In the genomic region with DNA sequence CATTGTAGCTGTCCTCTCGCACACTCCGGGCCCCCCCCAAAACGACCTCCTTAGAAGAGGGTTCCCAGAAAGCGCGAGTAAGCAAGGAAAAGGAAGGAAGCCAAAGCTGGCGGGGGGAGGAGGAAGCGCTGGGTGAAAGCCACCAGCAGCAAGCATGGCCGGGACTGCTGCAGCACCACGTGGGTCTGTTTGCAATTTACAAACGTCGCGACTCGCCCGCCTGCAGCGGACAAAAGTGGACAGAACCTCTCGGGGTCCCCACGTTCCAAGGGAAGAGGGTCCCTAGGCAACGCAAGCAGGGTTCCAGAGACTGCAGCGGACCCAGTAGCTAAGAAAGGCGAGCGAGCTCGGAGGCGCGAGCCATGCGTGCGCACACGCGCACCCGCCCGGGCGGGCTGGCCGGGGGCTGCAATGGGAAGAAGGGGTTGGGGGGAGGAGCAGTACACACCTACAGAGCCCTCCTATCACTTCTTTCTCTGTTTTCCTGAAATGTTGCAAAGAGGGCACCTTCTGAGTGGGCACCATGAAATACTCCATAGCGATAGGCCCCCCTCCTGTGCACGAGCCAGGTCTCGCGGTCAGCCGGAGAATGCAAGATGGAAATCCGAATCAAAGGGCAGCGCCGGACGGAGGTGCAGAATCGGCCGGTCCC, we compare ENCODE assay signal across 7 mouse cellular contexts. TPM values are rescaled to one million over a fixed set of nuclear protein-coding genes. Genes with fewer than 3 reads are reported as not detected.
DNase-seq lines count a peak whose midpoint lies in the region; ATAC-seq and TF ChIP-seq lines count a peak whose summit lies in the region.

No protein-coding gene starts in this region.

- peak overlapping the region; percentile 85 for H3K9ac ChIP-seq in intestine, embryonic 16.5 days (ENCODE audit: low read depth, low read length)
- H3K9ac ChIP-seq in limb, embryonic 12.5 days (replicated peaks), result peak overlapping the region; percentile 84
- H3K9ac ChIP-seq in midbrain, embryonic 14.5 days (replicated peaks; ENCODE audit: low read length), result peak overlapping the region; percentile 68

- H3K4me1 ChIP-seq in intestine, embryonic 16.5 days (ENCODE audit: control insufficient read depth, insufficient read depth, low read length), result peaks cover 24% of the 10 kb centered on the region
- peaks cover 34% of the 10 kb centered on the region for H3K4me1 ChIP-seq in limb, embryonic 12.5 days (replicated peaks)
- H3K4me1 ChIP-seq in midbrain, embryonic 14.5 days (ENCODE audit: control insufficient read depth, insufficient read depth, low read length), result peaks cover 9% of the 10 kb centered on the region
- no peaks in the 10 kb centered on the region; the same call in 1 of the 2 replicates for H3K4me1 ChIP-seq in spleen, adult 2 months (ENCODE audit: control insufficient read depth, insufficient read depth, insufficient read length)

- H3K9me3 ChIP-seq in intestine, embryonic 16.5 days (ENCODE audit: control insufficient read depth, low read length), result no peaks in the 10 kb centered on the region
- H3K9me3 ChIP-seq in limb, embryonic 12.5 days, result no peaks in the 10 kb centered on the region
- H3K9me3 ChIP-seq in midbrain, embryonic 14.5 days (ENCODE audit: control insufficient read depth, low read length), result no peaks in the 10 kb centered on the region

- H3K27me3 ChIP-seq in intestine, embryonic 16.5 days (replicated peaks; ENCODE audit: control insufficient read depth, insufficient read depth, low read length), result no peaks in the 10 kb centered on the region
- no peaks in the 10 kb centered on the region for H3K27me3 ChIP-seq in limb, embryonic 12.5 days
- H3K27me3 ChIP-seq in midbrain, embryonic 14.5 days (ENCODE audit: control insufficient read depth, insufficient read depth, low read length), result no peaks in the 10 kb centered on the region
- H3K27me3 ChIP-seq in spleen, adult 2 months (ENCODE audit: control insufficient read depth, insufficient read depth, low read length), result no peaks in the 10 kb centered on the region

- ATAC-seq in intestine, embryonic 16.5 days, result peak; percentile 30
- ATAC-seq in limb, embryonic 12.5 days (ENCODE audit: insufficient number of reproducible peaks, insufficient read depth, low FRiP score, low TSS enrichment, low read depth), result peak; percentile 17
- peak; percentile 49 for ATAC-seq in midbrain, embryonic 14.5 days (ENCODE audit: low FRiP score, low TSS enrichment)

- no peak for TF ChIP-seq POLR2A in spleen, adult 2 months (IDR thresholded peaks at IDR 0.05; ENCODE audit: low read depth, low read length)

- peak overlapping the region; percentile 95 for H3K27ac ChIP-seq in intestine, embryonic 16.5 days (ENCODE audit: low read length)
- H3K27ac ChIP-seq in limb, embryonic 12.5 days, result peak overlapping the region; percentile 95
- peak overlapping the region; percentile 93 for H3K27ac ChIP-seq in midbrain, embryonic 14.5 days (replicated peaks; ENCODE audit: low read depth, low read length)
- H3K27ac ChIP-seq in spleen, adult 2 months (ENCODE audit: insufficient read depth, low read length), result peak overlapping the region; percentile 78

- peak overlapping the region; percentile 84 for H3K4me3 ChIP-seq in intestine, embryonic 16.5 days (ENCODE audit: low read length)
- peak overlapping the region; percentile 79 for H3K4me3 ChIP-seq in limb, embryonic 12.5 days (replicated peaks)
- peak overlapping the region; percentile 70 for H3K4me3 ChIP-seq in midbrain, embryonic 14.5 days (replicated peaks; ENCODE audit: low read depth, low read length)
- H3K4me3 ChIP-seq in spleen, adult 2 months (ENCODE audit: extremely low read depth, insufficient read depth, insufficient read length), result peak overlapping the region; percentile 81

- H3K36me3 ChIP-seq in intestine, embryonic 16.5 days (ENCODE audit: control insufficient read depth, insufficient read depth, low read length), result no peaks in the 10 kb centered on the region
- peaks cover 7% of the 10 kb centered on the region; the same call in 1 of the 2 replicates for H3K36me3 ChIP-seq in limb, embryonic 12.5 days
- H3K36me3 ChIP-seq in midbrain, embryonic 14.5 days (ENCODE audit: control insufficient read depth, insufficient read depth, low read length), result no peaks in the 10 kb centered on the region
- H3K36me3 ChIP-seq in spleen, adult 2 months (ENCODE audit: control insufficient read depth, insufficient read depth, low read length), result no peaks in the 10 kb centered on the region

- TF ChIP-seq CTCF in spleen, adult 2 months (IDR thresholded peaks at IDR 0.05; ENCODE audit: extremely low read depth, insufficient read depth, insufficient read length, insufficient replicate concordance), result no peak

- H3K4me2 ChIP-seq in intestine, embryonic 16.5 days (ENCODE audit: low read depth, low read length), result peak overlapping the region; percentile 95
- H3K4me2 ChIP-seq in limb, embryonic 12.5 days, result peak overlapping the region; percentile 79
- peak overlapping the region; percentile 90 for H3K4me2 ChIP-seq in midbrain, embryonic 14.5 days (ENCODE audit: low read length)

- DNase-seq in adrenal gland, adult 8-10 months, result peak; percentile 63
- peak; percentile 68 for DNase-seq in embryo, embryonic 10 days (ENCODE audit: low spot score)
- DNase-seq in gastrocnemius, postnatal 25 days, result peak; percentile 72
- DNase-seq in midbrain, embryonic 14.5 days, result peak; percentile 81
- DNase-seq in spleen, adult 2 months (ENCODE audit: low read depth in 1 of 2, low spot score in 2 of 2), result peak in 1 of 2 experiments; percentile 54

- under 1% methylated on average over 43 of the region's 43 CpGs for WGBS in intestine, embryonic 16.5 days
- under 1% methylated on average over 43 of the region's 43 CpGs for WGBS in limb, embryonic 12.5 days
- under 1% methylated on average over 43 of the region's 43 CpGs for WGBS in midbrain, embryonic 14.5 days
- under 1% methylated on average over 43 of the region's 43 CpGs for WGBS in spleen, adult 2 months

RNA-seq across cellular contexts. Expression of a gene that starts 0.5 kb away (rescaled TPM):
- total RNA-seq in adrenal gland, adult 8-10 months (2022), result 10 to 100 TPM in 1 of 4 experiments, 1 to 10 TPM in 3; 6.1 to 10.8 (median 7.6) TPM
- total RNA-seq in gastrocnemius, postnatal 25 days (2021), result 1 to 10 TPM; 2.3 to 3.2 TPM
- polyA plus RNA-seq in intestine, embryonic 16.5 days (2015; fragmentation: Nextera tagmentation; extraction: Ambion mirVana), result 23.0 and 26.5 TPM in 2 replicates
- 29.1 and 31.0 TPM in 2 replicates for polyA plus RNA-seq in limb, embryonic 12.5 days (2016; fragmentation: Nextera tagmentation; extraction: Ambion mirVana)
- polyA plus RNA-seq in midbrain, embryonic 14.5 days (2014; fragmentation: Nextera tagmentation; extraction: Ambion mirVana), result 7.2 and 8.9 TPM in 2 replicates
- 5.6 and 8.7 TPM in 2 replicates for polyA plus RNA-seq in spleen, adult 2 months (2012; rRNA removed)

RNA-seq across cellular contexts. Expression of a gene that starts 17.5 kb away (rescaled TPM):
- total RNA-seq in adrenal gland, adult 8-10 months (2022), result 10 to 100 TPM in 1 of 4 experiments, 1 to 10 TPM in 3; 5.5 to 10.2 (median 5.9) TPM
- total RNA-seq in gastrocnemius, postnatal 25 days (2021), result 1,000 to 10,000 TPM; 1,248 to 1,686 TPM
- polyA plus RNA-seq in intestine, embryonic 16.5 days (2015; fragmentation: Nextera tagmentation; extraction: Ambion mirVana), result 8.0 and 8.5 TPM in 2 replicates
- 36.9 and 40.7 TPM in 2 replicates for polyA plus RNA-seq in limb, embryonic 12.5 days (2016; fragmentation: Nextera tagmentation; extraction: Ambion mirVana)
- polyA plus RNA-seq in midbrain, embryonic 14.5 days (2014; fragmentation: Nextera tagmentation; extraction: Ambion mirVana), result 17.6 and 25.7 TPM in 2 replicates
- 0.53 and 0.68 TPM in 2 replicates for polyA plus RNA-seq in spleen, adult 2 months (2012; rRNA removed)

RNA-seq across cellular contexts. Expression of a gene that starts 35.4 kb away (rescaled TPM):
- 10 to 100 TPM; 14.6 to 28.9 (median 23.8) TPM for total RNA-seq in adrenal gland, adult 8-10 months (2022)
- 1 to 10 TPM; 7.0 to 7.1 TPM for total RNA-seq in gastrocnemius, postnatal 25 days (2021)
- polyA plus RNA-seq in intestine, embryonic 16.5 days (2015; fragmentation: Nextera tagmentation; extraction: Ambion mirVana), result 14.5 and 18.1 TPM in 2 replicates
- 28.4 and 32.6 TPM in 2 replicates for polyA plus RNA-seq in limb, embryonic 12.5 days (2016; fragmentation: Nextera tagmentation; extraction: Ambion mirVana)
- polyA plus RNA-seq in midbrain, embryonic 14.5 days (2014; fragmentation: Nextera tagmentation; extraction: Ambion mirVana), result 13.2 and 13.4 TPM in 2 replicates
- 11.9 and 14.1 TPM in 2 replicates for polyA plus RNA-seq in spleen, adult 2 months (2012; rRNA removed)
